In genomic region chr4:120228613-120229012, GRCm38 (mm10) we compare ENCODE assay signal across 19 mouse cellular contexts. TPM values are rescaled to one million over a fixed set of nuclear protein-coding genes. Genes with fewer than 3 reads are reported as not detected.
DNase-seq lines count a peak whose midpoint lies in the region; ATAC-seq and TF ChIP-seq lines count a peak whose summit lies in the region.
"Had no signal": no experiment of that assay in that cellular context is flagged by ENCODE, and none has a peak within 500 bp of the region (broad histone marks: within the 10 kb centered on the region; RNA-seq: fewer than 3 reads in every experiment).

No protein-coding gene starts in this region.

- no peaks in the 10 kb centered on the region for H3K36me3 ChIP-seq in myocyte (ENCODE audit: control insufficient read depth, insufficient read depth)
- no peaks in the 10 kb centered on the region for H3K36me3 ChIP-seq in midbrain, embryonic 16.5 days (ENCODE audit: control insufficient read depth, insufficient read depth, low read length)
- H3K36me3 ChIP-seq: G1E had no signal

- DNase-seq in 3T3-L1 (ENCODE audit: low read depth, low spot score), result peak; percentile 15
- no peak for DNase-seq in testis, postnatal 10 days (ENCODE audit: low spot score)
- DNase-seq: adrenal gland, adult 2 months; adrenal gland, adult 8-10 months; adrenal gland, postnatal 10 days; adrenal gland, postnatal 14 days; adrenal gland, postnatal 25 days; adrenal gland, postnatal 36 days; B cell, adult 2 months; cerebellum, adult 11 months; cerebellum, adult 11-12 months; cerebellum, adult 18-20 months; cerebellum, adult 2 months had no signal

- no peak overlapping the region for H3K27ac ChIP-seq in midbrain, embryonic 16.5 days (ENCODE audit: low read length)

- H3K4me1 ChIP-seq in midbrain, embryonic 16.5 days (ENCODE audit: control insufficient read depth, insufficient read depth, low read length), result no peaks in the 10 kb centered on the region

- H3K9ac ChIP-seq in midbrain, embryonic 16.5 days (ENCODE audit: low read depth, low read length), result no peak overlapping the region

- ATAC-seq in midbrain, embryonic 16.5 days, result no peak
- ATAC-seq: activated CD4-positive, CD25-positive, alpha-beta regulatory T cell, adult 4 months; CD4-positive, CD25-positive, alpha-beta regulatory T cell, adult 4 months; Patski had no signal

- H3K4me2 ChIP-seq in myocyte (ENCODE audit: low read depth), result peak overlapping the region; percentile 69
- no peak overlapping the region for H3K4me2 ChIP-seq in midbrain, embryonic 16.5 days (ENCODE audit: low read length)

- no peaks in the 10 kb centered on the region for H3K9me3 ChIP-seq in midbrain, embryonic 16.5 days (replicated peaks; ENCODE audit: control insufficient read depth, low read length, poor library complexity, severe bottlenecking)

- 81% methylated on average over 3 of the region's 3 CpGs for WGBS in midbrain, embryonic 16.5 days

- H3ac ChIP-seq in myocyte (ENCODE audit: control insufficient read depth, insufficient read length), result no peak overlapping the region

- no peaks in the 10 kb centered on the region for H3K27me3 ChIP-seq in myocyte (ENCODE audit: control insufficient read depth, insufficient read depth, insufficient read length)
- H3K27me3 ChIP-seq in midbrain, embryonic 16.5 days (ENCODE audit: control insufficient read depth, insufficient read depth, low read depth, low read length), result no peaks in the 10 kb centered on the region
- H3K27me3 ChIP-seq: Patski had no signal

- TF ChIP-seq POLR2A in myocyte (IDR thresholded peaks at IDR 0.05; ENCODE audit: insufficient read length, low read depth), result no peak

- H3K4me3 ChIP-seq in myocyte, result no peak overlapping the region
- H3K4me3 ChIP-seq in midbrain, embryonic 16.5 days (ENCODE audit: low read depth, low read length), result no peak overlapping the region

- no peaks in the 10 kb centered on the region for H3K79me2 ChIP-seq in myocyte (ENCODE audit: control insufficient read depth, insufficient read depth)

TF ChIP-seq in myocyte, 11 proteins besides CTCF, POLR2A, EP300 and RAD21:
- TF ChIP-seq POLR2AphosphoS2 (IDR thresholded peaks at IDR 0.05; ENCODE audit: insufficient read length, low read depth) (no peak), USF1 (IDR thresholded peaks at IDR 0.05; ENCODE audit: low read depth) (no peak), MYOD1 (IDR thresholded peaks at IDR 0.05; ENCODE audit: control insufficient read depth in 1 of 3, insufficient read length in 2 of 3, low read depth in 2 of 3) (peak in 2 of 3 experiments; percentile 40 to 86), TCF3 (IDR thresholded peaks at IDR 0.05; ENCODE audit: insufficient read length, low read depth) (peak; percentile 24), MYOG (IDR thresholded peaks at IDR 0.05; ENCODE audit: control insufficient read depth in 1 of 3, insufficient read depth in 1 of 3, insufficient read length in 2 of 3, low read depth in 2 of 3) (peak; percentile 42 to 98 (median 86)), MAX (IDR thresholded peaks at IDR 0.05; ENCODE audit: low read depth) (no peak), CEBPB (IDR thresholded peaks at IDR 0.05; ENCODE audit: insufficient read depth, poor library complexity, severe bottlenecking) (no peak), TCF12 (IDR thresholded peaks at IDR 0.05; ENCODE audit: insufficient read depth, poor library complexity, severe bottlenecking) (peak; percentile 57)

RNA-seq across cellular contexts. Expression of gene Foxo6, which starts 58.5 kb away (rescaled TPM):
- polyA plus RNA-seq in myocyte (2012; fragmentation: generic; extraction: Trizol), result 24.9 TPM
- 1.1 and 1.4 TPM in 2 replicates for polyA plus RNA-seq in midbrain, embryonic 16.5 days (2015; fragmentation: Nextera tagmentation; extraction: Ambion mirVana)
- polyA plus RNA-seq: activated CD4-positive, CD25-positive, alpha-beta regulatory T cell, adult 4 months; CD4-positive, CD25-positive, alpha-beta regulatory T cell, adult 4 months; G1E had no signal

Comparison
In these comparisons a context has a peak if more than half of its experiments do, and no peak if none do; other contexts are left out.
1. RNA of gene Foxo6, which starts 58.5 kb away (polyA plus RNA-seq): 24.9 TPM in myocyte (single experiment); 1.1 to 1.4 TPM in midbrain, embryonic 16.5 days; every median in the first group is over 10 times any median in the second.